Mouse (Mus musculus) activated CD4-positive, CD25-positive, alpha-beta regulatory T cell, adult 4 months (primary cell): ENCODE results near the gene Ebf1. TPM values are rescaled to one million over a fixed set of nuclear protein-coding genes. Genes with fewer than 3 reads are reported as not detected.

Source experiments
- ATAC-seq: one replicate; pipeline ENCODE4 v1.8.0; 2017
- polyA plus RNA-seq, 2 experiments: library from polyadenylated mRNA; unstranded; fragments of 100-300 nt; shearing (Covaris generic); gene quantifications; one replicate each; pipeline ENCODE4 v1.2.1; 2017

The Ebf1 gene
- polyA plus RNA-seq, 2 experiments from 2014 or later = 0.48 to 4.5 TPM

GRCm38 (mm10) chr11:44663609-44664141 is 46.6 kb downstream of the Ebf1 start:
- no peak for ATAC-seq

- no peak for ATAC-seq
These were observed 48.1 kb downstream of the Ebf1 start for GRCm38 (mm10) chr11:44665156-44665682.

GRCm38 (mm10) chr11:44665741-44666531 is 48.8 kb downstream of the Ebf1 start:
- no peak for ATAC-seq

- no peak for ATAC-seq
These were observed 49.6 kb downstream of the Ebf1 start for GRCm38 (mm10) chr11:44666741-44667140.

- ATAC-seq = no peak
These were observed 64.2 kb downstream of the Ebf1 start for GRCm38 (mm10) chr11:44681306-44681705.

GRCm38 (mm10) chr11:44681995-44682394 is 64.9 kb downstream of the Ebf1 start:
- no peak for ATAC-seq

- no peak for ATAC-seq
These were observed 65.8 kb downstream of the Ebf1 start for GRCm38 (mm10) chr11:44682703-44683539.

- ATAC-seq = no peak
These were observed 67.5 kb downstream of the Ebf1 start for GRCm38 (mm10) chr11:44684486-44685076.

- no peak for ATAC-seq
These were observed 68.0 kb downstream of the Ebf1 start for GRCm38 (mm10) chr11:44685129-44685528.

GRCm38 (mm10) chr11:44685911-44686361 is 68.8 kb downstream of the Ebf1 start:
- no peak for ATAC-seq

GRCm38 (mm10) chr11:44686378-44686777 is 69.3 kb downstream of the Ebf1 start:
- ATAC-seq = no peak

- ATAC-seq = no peak
These were observed 71.4 kb downstream of the Ebf1 start for GRCm38 (mm10) chr11:44688542-44688941.

GRCm38 (mm10) chr11:44689571-44690264 is 72.6 kb downstream of the Ebf1 start:
- no peak for ATAC-seq

- no peak for ATAC-seq
These were observed 73.1 kb downstream of the Ebf1 start for GRCm38 (mm10) chr11:44690265-44690572.

- ATAC-seq = no peak
These were observed 78.3 kb downstream of the Ebf1 start for GRCm38 (mm10) chr11:44695416-44695815.

GRCm38 (mm10) chr11:44696539-44697201 is 79.6 kb downstream of the Ebf1 start:
- no peak for ATAC-seq

- ATAC-seq = no peak
These were observed 83.1 kb downstream of the Ebf1 start for GRCm38 (mm10) chr11:44700181-44700580.

GRCm38 (mm10) chr11:44701221-44701810 is 84.2 kb downstream of the Ebf1 start:
- ATAC-seq = no peak

- ATAC-seq = no peak
These were observed 84.7 kb downstream of the Ebf1 start for GRCm38 (mm10) chr11:44701864-44702263.

- no peak for ATAC-seq
These were observed 85.8 kb downstream of the Ebf1 start for GRCm38 (mm10) chr11:44702716-44703486.
